Mouse (Mus musculus) intestine, embryonic 15.5 days (tissue): ENCODE data around the gene Olfr764-ps1. TPM values are rescaled to one million over a fixed set of nuclear protein-coding genes. Genes with fewer than 3 reads are reported as not detected.
"Not testable (repeated sequence)": the region's sequence is repeated elsewhere in the genome, so short reads cannot be mapped to it uniquely, and the experiment has no call there.

Experiments
- ATAC-seq: fragments of 200-750 bp; cut with Nextera tagmentation; 2 replicates; pipeline ENCODE4 v1.8.0; 2017; ENCODE audit warnings: moderate TSS enrichment, moderate library complexity
- H3K27ac ChIP-seq: fragments of 300-500 bp; sonication (generic); 2 replicates; pipeline ENCODE4 v1.5.1; 2015; ENCODE audit warnings: mild to moderate bottlenecking, inconsistent platforms
- H3K27me3 ChIP-seq: fragments of 300-500 bp; sonication (generic); replicated peaks from 2 replicates; pipeline ENCODE4 v1.6.1; 2015; ENCODE audit warnings: inconsistent platforms
- H3K36me3 ChIP-seq: fragments of 300-500 bp; sonication (generic); 2 replicates; pipeline ENCODE4 v1.6.1; 2015; ENCODE audit warnings: inconsistent platforms
- H3K4me1 ChIP-seq: fragments of 300-500 bp; sonication (generic); replicated peaks from 2 replicates; pipeline ENCODE4 v1.6.1; 2015; ENCODE audit warnings: inconsistent platforms
- H3K4me2 ChIP-seq: fragments of 300-500 bp; sonication (generic); replicated peaks from 2 replicates; pipeline ENCODE4 v1.6.1; 2015; ENCODE audit warnings: mild to moderate bottlenecking, inconsistent platforms
- H3K4me3 ChIP-seq: fragments of 300-500 bp; sonication (generic); replicated peaks from 2 replicates; pipeline ENCODE4 v1.5.1; 2015; ENCODE audit warnings: inconsistent platforms
- H3K9ac ChIP-seq: fragments of 300-500 bp; sonication (generic); 2 replicates; pipeline ENCODE4 v1.6.1; 2015; ENCODE audit warnings: inconsistent platforms
- H3K9me3 ChIP-seq: fragments of 300-500 bp; sonication (generic); 2 replicates; pipeline ENCODE4 v1.6.1; 2016; ENCODE audit warnings: inconsistent platforms
- WGBS: fragments of 180-500 bp; shearing (Covaris S2); methylation state at CpG from one replicate; pipeline ENCODE4 v1.1.7; 2015; 5-methylcytosine and 5-hydroxymethylcytosine counted together
- polyA plus RNA-seq: library from polyadenylated mRNA; unstranded; fragments of >200 nt; fragmentation: Nextera tagmentation; extraction: Ambion mirVana; gene quantifications from 2 replicates; pipeline ENCODE4 v1.2.1, GENCODE M21; 2015

The Olfr764-ps1 gene
- not detected in 2 replicates for polyA plus RNA-seq

GRCm38 (mm10) chr10:129039796-129040195 is at the start of gene Olfr764-ps1:
Olfr764-ps1 (minus strand) TSS chr10:129039896.
- H3K27me3 ChIP-seq = no peaks in the 10 kb centered on the region
- ATAC-seq = no peak
- no peak within 1 kb of the TSS for H3K9ac ChIP-seq
- WGBS = 80% methylated on average over 3 of the region's 3 CpGs
- H3K27ac ChIP-seq = no peak within 1 kb of the TSS
- no peaks in the 10 kb centered on the region for H3K4me1 ChIP-seq
- no peaks in the 10 kb centered on the region for H3K9me3 ChIP-seq
- H3K36me3 ChIP-seq = no peaks in the 10 kb centered on the region
- H3K4me3 ChIP-seq = no peak within 1 kb of the TSS
- H3K4me2 ChIP-seq = no peak within 1 kb of the TSS

- not testable (repeated sequence) for ATAC-seq
Measured at GRCm38 (mm10) chr10:129082810-129083209, 43.1 kb upstream of the Olfr764-ps1 start, which contains the start of gene Olfr767. Olfr767 (minus strand) TSS chr10:129082910.

GRCm38 (mm10) chr10:129068877-129069276 is 29.2 kb upstream of the Olfr764-ps1 start, which contains the start of gene Olfr766-ps1:
Olfr766-ps1 (minus strand) TSS chr10:129068977.
- no peaks in the 10 kb centered on the region for H3K36me3 ChIP-seq
- no peak within 1 kb of the TSS for H3K4me2 ChIP-seq
- H3K9ac ChIP-seq = no peak within 1 kb of the TSS
- H3K9me3 ChIP-seq = no peaks in the 10 kb centered on the region
- no peak within 1 kb of the TSS for H3K4me3 ChIP-seq
- no peaks in the 10 kb centered on the region for H3K27me3 ChIP-seq
- WGBS = 85% methylated on average over 2 of the region's 2 CpGs
- H3K4me1 ChIP-seq = no peaks in the 10 kb centered on the region
- ATAC-seq = no peak
- no peak within 1 kb of the TSS for H3K27ac ChIP-seq

More at GRCm38 (mm10) chr10:129082810-129083209, 43.1 kb upstream of the Olfr764-ps1 start, which contains the start of gene Olfr767:
- H3K4me3 ChIP-seq, H3K9ac ChIP-seq, H3K4me2 ChIP-seq, H3K36me3 ChIP-seq, H3K9me3 ChIP-seq, H3K27me3 ChIP-seq, H3K4me1 ChIP-seq, H3K27ac ChIP-seq: not testable (repeated sequence)

- not testable (repeated sequence) for H3K27ac ChIP-seq, H3K4me1 ChIP-seq, H3K9ac ChIP-seq, H3K27me3 ChIP-seq, H3K9me3 ChIP-seq, H3K36me3 ChIP-seq, H3K4me2 ChIP-seq, ATAC-seq, H3K4me3 ChIP-seq
Measured at GRCm38 (mm10) chr10:129049898-129050297, 10.2 kb upstream of the Olfr764-ps1 start, which contains the start of gene Olfr765. Olfr765 (minus strand) TSS chr10:129049998.

- Histone ChIP-seq H3K4me3 (no peak overlapping the region), H3K27ac (no peak overlapping the region), H3K36me3 (no peaks in the 10 kb centered on the region), H3K9me3 (no peaks in the 10 kb centered on the region), H3K9ac (no peak overlapping the region), H3K4me1 (no peaks in the 10 kb centered on the region), H3K27me3 (no peaks in the 10 kb centered on the region), H3K4me2 (no peak overlapping the region)
- whole genome bisulfite sequencing = 71% methylated on average over 2 of the region's 2 CpGs
- ATAC-seq = no peak
Measured at GRCm38 (mm10) chr10:129028343-129028742, 11.4 kb downstream of the Olfr764-ps1 start.

GRCm38 (mm10) chr10:129026018-129026662 is 13.6 kb downstream of the Olfr764-ps1 start:
- H3K9ac ChIP-seq = no peak overlapping the region
- WGBS = 66% methylated on average over 3 of the region's 3 CpGs
- peak; percentile 78 for ATAC-seq

GRCm38 (mm10) chr10:129023319-129023718 is 16.4 kb downstream of the Olfr764-ps1 start:
- Histone ChIP-seq H3K4me2 (no peak overlapping the region), H3K4me3 (no peak overlapping the region), H3K9me3 (no peaks in the 10 kb centered on the region), H3K9ac (no peak overlapping the region), H3K27ac (no peak overlapping the region), H3K27me3 (no peaks in the 10 kb centered on the region), H3K4me1 (no peaks in the 10 kb centered on the region), H3K36me3 (no peaks in the 10 kb centered on the region)
- ATAC-seq = no peak

More at GRCm38 (mm10) chr10:129026018-129026662, 13.6 kb downstream of the Olfr764-ps1 start:
- H3K27ac ChIP-seq = no peak overlapping the region
- H3K4me3 ChIP-seq = no peak overlapping the region
- no peaks in the 10 kb centered on the region for H3K4me1 ChIP-seq
- H3K9me3 ChIP-seq = no peaks in the 10 kb centered on the region
- H3K4me2 ChIP-seq = no peak overlapping the region
- no peaks in the 10 kb centered on the region for H3K36me3 ChIP-seq
- no peaks in the 10 kb centered on the region for H3K27me3 ChIP-seq

GRCm38 (mm10) chr10:129014477-129014876 is 25.2 kb downstream of the Olfr764-ps1 start:
- H3K4me2 ChIP-seq = no peak overlapping the region
- no peaks in the 10 kb centered on the region for H3K9me3 ChIP-seq
- no peaks in the 10 kb centered on the region for H3K27me3 ChIP-seq
- no peak overlapping the region for H3K27ac ChIP-seq
- no peak for ATAC-seq
- H3K4me1 ChIP-seq = no peaks in the 10 kb centered on the region
- H3K9ac ChIP-seq = no peak overlapping the region
- no peak overlapping the region for H3K4me3 ChIP-seq
- H3K36me3 ChIP-seq = no peaks in the 10 kb centered on the region

GRCm38 (mm10) chr10:129011511-129011910 is 28.2 kb downstream of the Olfr764-ps1 start:
- not testable (repeated sequence) for H3K4me3 ChIP-seq, H3K9me3 ChIP-seq, H3K9ac ChIP-seq, H3K4me1 ChIP-seq, H3K36me3 ChIP-seq, H3K27me3 ChIP-seq, H3K4me2 ChIP-seq, H3K27ac ChIP-seq
- WGBS = 70% methylated on average over 2 of the region's 5 CpGs
- peak; percentile 59; the same call in 1 of the 2 replicates for ATAC-seq

- Histone ChIP-seq H3K36me3 (no peaks in the 10 kb centered on the region), H3K9me3 (no peaks in the 10 kb centered on the region), H3K4me3 (no peak within 1 kb of the TSS), H3K27ac (no peak within 1 kb of the TSS), H3K4me2 (no peak within 1 kb of the TSS), H3K27me3 (no peaks in the 10 kb centered on the region), H3K4me1 (no peaks in the 10 kb centered on the region), H3K9ac (no peak within 1 kb of the TSS)
- no peak for ATAC-seq
- 64% methylated on average over 2 of the region's 2 CpGs for WGBS
Measured at GRCm38 (mm10) chr10:129010288-129010841, 29.3 kb downstream of the Olfr764-ps1 start, which contains the start of gene Olfr763. Olfr763 (plus strand) TSS chr10:129010791.

- no peak overlapping the region for H3K9ac ChIP-seq
- no peaks in the 10 kb centered on the region for H3K9me3 ChIP-seq
- 0 out of 2 replicates have a peak overlapping the region, but pooled peaks have one; percentile 4 for H3K27ac ChIP-seq
- WGBS = 65% methylated on average over 14 of the region's 14 CpGs
- no peaks in the 10 kb centered on the region for H3K27me3 ChIP-seq
- peak; percentile 95 for ATAC-seq
- no peak overlapping the region for H3K4me2 ChIP-seq
- H3K4me1 ChIP-seq = no peaks in the 10 kb centered on the region
- no peak overlapping the region for H3K4me3 ChIP-seq
- no peaks in the 10 kb centered on the region for H3K36me3 ChIP-seq
Measured at GRCm38 (mm10) chr10:129004032-129004920, 35.4 kb downstream of the Olfr764-ps1 start.

- peak; percentile 23; the same call in 1 of the 2 replicates for ATAC-seq
- Histone ChIP-seq H3K27ac (no peak overlapping the region), H3K4me2 (no peak overlapping the region), H3K4me1 (no peaks in the 10 kb centered on the region), H3K4me3 (no peak overlapping the region), H3K36me3 (no peaks in the 10 kb centered on the region), H3K9ac (no peak overlapping the region), H3K9me3 (no peaks in the 10 kb centered on the region), H3K27me3 (no peaks in the 10 kb centered on the region)
- WGBS = 76% methylated on average over 4 of the region's 4 CpGs
Measured at GRCm38 (mm10) chr10:128996523-128997040, 43.1 kb downstream of the Olfr764-ps1 start.
